Mouse (Mus musculus) limb, embryonic 12.5 days (tissue): ENCODE results near the gene Asap3. TPM values are rescaled to one million over a fixed set of nuclear protein-coding genes. Genes with fewer than 3 reads are reported as not detected.

ENCODE experiments used
- ATAC-seq: fragments of 200-750 bp; cut with Nextera tagmentation; 2 replicates; pipeline ENCODE4 v1.8.0; 2017; ENCODE audit warnings: low read depth, moderate TSS enrichment; ENCODE audit not compliant: insufficient number of reproducible peaks, insufficient read depth, low FRiP score, low TSS enrichment
- H3K27ac ChIP-seq: fragments of 300-500 bp; sonication (generic); 2 replicates; pipeline ENCODE4 v1.5.1; 2016; ENCODE audit warnings: mild to moderate bottlenecking, moderate library complexity
- H3K27me3 ChIP-seq: fragments of 300-500 bp; sonication (generic); 2 replicates; pipeline ENCODE4 v1.6.1; 2016; ENCODE audit warnings: mild to moderate bottlenecking, moderate library complexity
- H3K36me3 ChIP-seq: fragments of 300-500 bp; sonication (generic); 2 replicates; pipeline ENCODE4 v1.6.1; 2016; ENCODE audit warnings: mild to moderate bottlenecking, moderate library complexity
- H3K4me1 ChIP-seq: fragments of 300-500 bp; sonication (generic); replicated peaks from 2 replicates; pipeline ENCODE4 v1.6.1; 2016
- H3K4me2 ChIP-seq: fragments of 300-500 bp; sonication (generic); 2 replicates; pipeline ENCODE4 v1.6.1; 2016; ENCODE audit warnings: mild to moderate bottlenecking, moderate library complexity
- H3K4me3 ChIP-seq: fragments of 300-500 bp; sonication (generic); replicated peaks from 2 replicates; pipeline ENCODE4 v1.5.1; 2016; ENCODE audit warnings: mild to moderate bottlenecking
- H3K9ac ChIP-seq: fragments of 300-500 bp; sonication (generic); replicated peaks from 2 replicates; pipeline ENCODE4 v1.6.1; 2016; ENCODE audit warnings: mild to moderate bottlenecking, moderate library complexity
- H3K9me3 ChIP-seq: fragments of 300-500 bp; sonication (generic); 2 replicates; pipeline ENCODE4 v1.6.1; 2016; ENCODE audit warnings: mild to moderate bottlenecking, moderate library complexity
- WGBS: fragments of 180-500 bp; shearing (Covaris S2); methylation state at CpG from one replicate; pipeline ENCODE4 v1.1.7; 2016; 5-methylcytosine and 5-hydroxymethylcytosine counted together
- polyA plus RNA-seq: library from polyadenylated mRNA; unstranded; fragments of >200 nt; fragmentation: Nextera tagmentation; extraction: Ambion mirVana; gene quantifications from 2 replicates; pipeline ENCODE4 v1.2.1, GENCODE M21; 2016

Gene Asap3
- polyA plus RNA-seq, 1 experiment from 2014 or later: 9.9 TPM

DNA sequence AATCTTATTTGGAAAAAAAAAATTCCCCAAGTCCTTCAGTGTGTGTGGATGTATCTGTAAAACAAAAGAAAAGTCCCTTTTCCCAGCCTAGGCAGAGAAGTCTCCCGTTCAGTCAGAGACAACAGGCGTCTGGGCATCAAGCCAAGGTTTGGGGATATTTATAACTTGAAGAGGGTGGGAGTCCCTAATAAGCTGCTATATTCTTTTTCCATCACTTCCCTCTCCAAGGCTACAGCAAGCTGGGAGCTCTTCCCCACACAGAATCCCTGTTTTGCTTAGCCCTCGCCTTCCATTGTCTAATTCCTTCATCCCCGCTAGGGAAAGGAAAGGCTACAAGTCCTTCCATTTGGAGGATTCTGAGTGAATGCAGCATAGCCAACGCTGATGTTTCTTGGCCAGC, 78.3 kb downstream of the Asap3 start, which contains the start of gene Zfp46:
TSS of gene Zfp46 (plus strand) at position 229 of the 400 bp plus-strand sequence.
- Histone ChIP-seq H3K9ac (peak within 1 kb of the TSS; percentile 78), H3K4me2 (peak within 1 kb of the TSS; percentile 82), H3K9me3 (peaks cover 4% of the 10 kb centered on the region), H3K27me3 (peaks cover 13% of the 10 kb centered on the region), H3K36me3 (peaks cover 24% of the 10 kb centered on the region), H3K4me3 (peak within 1 kb of the TSS; percentile 70), H3K27ac (peak within 1 kb of the TSS; percentile 91), H3K4me1 (peaks cover 37% of the 10 kb centered on the region)
- WGBS: 53% methylated on average over 5 of the region's 5 CpGs
- no peak for ATAC-seq

DNA sequence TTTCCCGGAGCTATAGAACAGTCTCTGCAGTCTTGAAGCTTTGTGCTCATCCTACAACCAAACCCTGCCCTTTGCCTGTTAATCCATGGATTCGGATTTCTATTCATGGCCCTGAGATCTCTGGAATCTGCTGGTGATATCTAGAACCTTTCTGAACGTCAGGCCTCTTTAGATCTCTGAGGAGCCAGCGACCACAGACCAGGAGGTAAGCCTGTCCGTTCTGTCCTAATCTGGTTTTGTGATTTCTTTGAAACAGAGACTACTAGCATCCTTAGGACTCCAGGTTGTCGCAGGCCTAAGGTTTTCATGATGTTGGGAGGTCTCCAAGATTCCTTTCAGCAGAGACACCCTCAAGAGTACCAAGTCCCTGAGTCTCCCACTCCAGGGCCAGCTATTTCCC, 78.7 kb downstream of the Asap3 start:
- peak overlapping the region; percentile 91 for H3K27ac ChIP-seq
- H3K9ac ChIP-seq: peak overlapping the region; percentile 78
- peaks cover 28% of the 10 kb centered on the region for H3K36me3 ChIP-seq
- 44% methylated on average over 6 of the region's 6 CpGs for WGBS
- no peak; the same call in 1 of the 2 replicates for ATAC-seq
- H3K9me3 ChIP-seq: peaks cover 4% of the 10 kb centered on the region
- peaks cover 17% of the 10 kb centered on the region for H3K27me3 ChIP-seq
- peak overlapping the region; percentile 82 for H3K4me2 ChIP-seq
- peak overlapping the region; percentile 70 for H3K4me3 ChIP-seq
- H3K4me1 ChIP-seq: peaks cover 37% of the 10 kb centered on the region

DNA sequence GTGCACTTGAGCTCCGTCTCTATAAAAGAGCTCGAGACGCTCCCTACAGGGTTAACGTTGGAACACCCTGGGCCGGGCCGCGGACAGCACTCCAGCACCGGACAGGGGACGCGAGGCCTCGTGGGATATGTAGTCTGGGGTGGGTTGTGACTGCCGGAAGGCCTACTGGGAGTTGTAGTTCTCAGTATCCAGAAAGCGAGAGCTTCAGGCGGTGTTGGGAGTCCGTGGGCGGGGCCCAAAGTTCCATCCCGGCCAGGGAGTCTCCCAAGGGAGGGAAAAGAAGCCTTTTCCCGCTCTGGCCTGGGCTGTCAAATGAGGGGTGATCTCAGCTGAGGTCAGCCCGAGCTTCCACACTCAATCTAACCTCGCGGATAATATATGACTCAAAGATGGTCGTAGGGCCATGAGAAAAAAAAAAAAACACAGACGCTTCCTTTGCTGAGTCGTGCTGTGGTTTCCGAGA, 79.2 kb downstream of the Asap3 start:
- Histone ChIP-seq H3K36me3 (peaks cover 33% of the 10 kb centered on the region), H3K4me2 (peak overlapping the region; percentile 82), H3K27ac (peak overlapping the region; percentile 91), H3K9me3 (peaks cover 4% of the 10 kb centered on the region), H3K4me1 (peaks cover 37% of the 10 kb centered on the region), H3K4me3 (peak overlapping the region; percentile 70), H3K9ac (peak overlapping the region; percentile 78), H3K27me3 (peaks cover 22% of the 10 kb centered on the region)
- peak; percentile 96 for ATAC-seq
- WGBS: under 1% methylated on average over 25 of the region's 25 CpGs

DNA sequence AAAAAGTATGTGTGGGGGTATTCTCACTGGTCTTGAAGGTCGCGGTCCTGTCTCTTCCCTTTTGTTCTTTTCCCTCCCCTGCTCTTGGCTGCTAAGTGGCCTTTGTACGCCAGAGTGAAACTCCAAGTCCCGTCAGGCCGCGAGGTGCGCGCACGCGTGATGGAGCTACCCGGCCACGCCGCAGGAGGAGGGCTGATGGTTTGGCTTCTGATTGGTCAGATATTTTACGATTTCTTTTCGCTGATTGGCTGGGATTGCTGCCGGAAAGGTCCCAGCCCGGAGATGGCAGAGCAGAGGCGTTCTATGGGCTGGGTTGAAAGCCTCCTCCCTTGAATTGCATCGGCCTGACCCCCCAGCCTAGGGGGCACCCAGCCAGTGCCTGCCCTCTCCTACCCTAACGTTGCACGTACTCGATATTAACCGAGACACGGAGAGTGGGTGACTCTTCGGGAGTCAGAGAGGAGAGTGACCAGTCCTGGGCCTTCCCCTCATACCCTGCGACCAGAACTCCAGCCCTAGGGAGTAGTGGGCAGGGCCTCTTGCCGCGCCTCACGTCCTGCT, 79.7 kb downstream of the Asap3 start:
- Histone ChIP-seq H3K36me3 (peaks cover 38% of the 10 kb centered on the region), H3K9ac (peak overlapping the region; percentile 78), H3K4me1 (peaks cover 37% of the 10 kb centered on the region), H3K27ac (peak overlapping the region; percentile 91), H3K4me2 (peak overlapping the region; percentile 82), H3K27me3 (peaks cover 27% of the 10 kb centered on the region), H3K9me3 (peaks cover 4% of the 10 kb centered on the region), H3K4me3 (peak overlapping the region; percentile 70)
- ATAC-seq: peak; percentile 89
- WGBS: 0% methylated on average over 29 of the region's 29 CpGs

DNA sequence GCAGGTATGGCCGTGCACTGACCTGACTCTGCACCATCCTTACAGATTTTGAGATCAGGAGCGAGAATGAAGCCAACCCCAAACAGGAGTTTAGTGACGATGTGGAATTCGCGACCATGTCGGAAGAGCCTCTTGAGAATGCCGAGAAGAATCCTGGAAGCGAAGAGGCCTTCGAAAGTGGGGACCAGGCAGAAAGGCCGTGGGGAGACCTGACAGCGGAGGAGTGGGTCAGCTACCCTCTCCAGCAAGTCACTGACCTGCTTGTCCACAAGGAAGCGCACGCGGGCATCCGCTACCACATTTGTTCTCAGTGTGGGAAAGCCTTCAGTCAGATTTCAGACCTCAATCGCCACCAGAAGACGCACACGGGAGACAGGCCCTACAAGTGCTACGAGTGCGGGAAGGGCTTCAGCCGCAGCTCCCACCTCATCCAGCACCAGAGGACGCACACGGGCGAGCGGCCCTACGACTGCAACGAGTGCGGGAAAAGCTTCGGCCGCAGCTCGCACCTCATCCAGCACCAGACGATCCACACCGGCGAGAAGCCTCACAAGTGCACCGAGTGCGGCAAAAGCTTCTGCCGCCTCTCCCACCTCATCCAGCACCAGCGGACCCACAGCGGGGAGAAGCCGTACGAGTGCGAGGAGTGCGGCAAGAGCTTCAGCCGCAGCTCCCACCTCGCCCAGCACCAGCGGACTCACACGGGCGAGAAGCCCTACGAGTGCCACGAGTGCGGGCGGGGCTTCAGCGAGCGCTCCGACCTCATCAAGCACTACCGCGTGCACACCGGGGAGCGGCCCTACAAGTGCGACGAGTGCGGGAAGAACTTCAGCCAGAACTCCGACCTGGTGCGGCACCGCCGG, 84.0 kb downstream of the Asap3 start:
- H3K27ac ChIP-seq: no peak overlapping the region
- 44% methylated on average over 66 of the region's 66 CpGs for WGBS
- H3K4me3 ChIP-seq: 0 out of 2 replicates have a peak overlapping the region, but pooled peaks have one; percentile 3
- no peak for ATAC-seq
- peaks cover 4% of the 10 kb centered on the region for H3K9me3 ChIP-seq
- no peak overlapping the region for H3K4me2 ChIP-seq
- H3K9ac ChIP-seq: no peak overlapping the region
- peaks cover 11% of the 10 kb centered on the region for H3K4me1 ChIP-seq
- H3K27me3 ChIP-seq: peaks cover 24% of the 10 kb centered on the region
- H3K36me3 ChIP-seq: peaks cover 80% of the 10 kb centered on the region

DNA sequence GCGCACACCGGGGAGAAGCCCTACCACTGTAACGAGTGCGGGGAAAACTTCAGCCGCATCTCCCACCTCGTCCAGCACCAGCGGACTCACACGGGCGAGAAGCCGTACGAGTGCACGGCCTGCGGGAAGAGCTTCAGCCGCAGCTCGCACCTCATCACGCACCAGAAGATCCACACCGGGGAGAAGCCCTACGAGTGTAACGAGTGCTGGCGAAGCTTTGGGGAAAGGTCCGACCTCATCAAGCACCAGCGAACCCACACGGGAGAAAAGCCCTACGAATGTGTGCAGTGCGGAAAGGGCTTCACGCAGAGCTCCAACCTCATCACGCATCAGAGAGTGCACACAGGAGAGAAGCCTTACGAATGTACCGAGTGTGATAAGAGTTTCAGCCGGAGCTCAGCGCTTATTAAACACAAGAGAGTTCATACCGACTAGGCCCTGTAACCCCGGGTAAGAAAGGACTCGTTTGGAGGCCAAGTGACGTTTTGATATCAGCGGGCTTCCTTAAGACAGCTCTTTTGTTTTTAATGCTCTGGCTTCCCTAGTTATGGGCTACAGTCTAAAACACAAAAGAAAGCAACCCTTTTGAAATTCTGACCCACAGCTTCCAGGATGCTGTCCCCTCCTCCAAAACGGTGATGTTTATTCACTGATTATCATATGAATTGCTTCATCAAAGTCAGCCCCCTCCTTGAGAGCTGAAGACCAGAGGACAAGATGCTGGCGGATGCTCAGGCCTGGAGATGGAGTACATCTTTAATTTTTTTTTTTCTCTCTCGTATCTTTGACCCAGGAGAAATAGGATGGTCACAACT, 84.8 kb downstream of the Asap3 start:
- Histone ChIP-seq H3K9me3 (peaks cover 4% of the 10 kb centered on the region), H3K4me3 (no peak overlapping the region), H3K4me1 (peaks cover 11% of the 10 kb centered on the region), H3K4me2 (no peak overlapping the region), H3K36me3 (peaks cover 84% of the 10 kb centered on the region), H3K27ac (no peak overlapping the region), H3K27me3 (peaks cover 24% of the 10 kb centered on the region), H3K9ac (no peak overlapping the region)
- 66% methylated on average over 39 of the region's 39 CpGs for WGBS
- no peak for ATAC-seq

DNA sequence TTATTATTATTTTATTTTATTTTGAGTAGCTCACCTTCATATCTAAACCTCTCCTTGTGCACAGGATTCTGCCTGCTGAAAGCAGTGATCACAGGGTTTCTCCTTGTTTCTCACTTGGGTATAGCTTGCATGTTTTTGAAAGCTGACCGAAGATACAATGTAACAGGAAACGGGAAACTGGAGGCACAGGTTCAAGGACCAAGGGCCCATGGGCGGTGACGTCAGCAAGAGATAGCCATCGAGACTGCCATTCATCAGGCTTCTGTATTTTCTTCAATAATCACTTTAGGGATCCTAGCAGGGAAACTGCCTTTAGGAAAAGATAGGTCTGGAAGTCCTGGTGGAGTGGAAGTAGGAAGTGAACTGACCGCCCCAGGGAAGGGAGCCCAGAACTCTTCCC, 85.5 kb downstream of the Asap3 start:
- no peak overlapping the region for H3K9ac ChIP-seq
- H3K4me3 ChIP-seq: no peak overlapping the region
- no peak overlapping the region for H3K27ac ChIP-seq
- H3K4me1 ChIP-seq: peaks cover 6% of the 10 kb centered on the region
- 94% methylated on average over 6 of the region's 6 CpGs for WGBS
- no peak overlapping the region for H3K4me2 ChIP-seq
- H3K36me3 ChIP-seq: peaks cover 84% of the 10 kb centered on the region
- peaks cover 24% of the 10 kb centered on the region for H3K27me3 ChIP-seq
- H3K9me3 ChIP-seq: peaks cover 4% of the 10 kb centered on the region
- ATAC-seq: no peak

Other genes starting within 250 kb of the Asap3 start
- 32.1 and 33.3 TPM in 2 replicates for gene Gale, start 242.6 kb upstream of the Asap3 start, polyA plus RNA-seq
- gene Lypla2, start 233.7 kb upstream of the Asap3 start, polyA plus RNA-seq: 126 and 127 TPM in 2 replicates
- gene Pithd1, start 219.1 kb upstream of the Asap3 start, polyA plus RNA-seq: 64.9 and 69.6 TPM in 2 replicates
- 40.6 and 45.3 TPM in 2 replicates for gene Eloa, start 184.6 kb upstream of the Asap3 start, polyA plus RNA-seq
- gene Rpl11, start 152.9 kb upstream of the Asap3 start, polyA plus RNA-seq: 442 and 453 TPM in 2 replicates
- gene Id3, start 62.9 kb upstream of the Asap3 start, polyA plus RNA-seq: 652 and 658 TPM in 2 replicates
- gene E2f2, start 34.0 kb upstream of the Asap3 start, polyA plus RNA-seq: 10.6 and 10.8 TPM in 2 replicates
- gene Tcea3, start 41.4 kb downstream of the Asap3 start, polyA plus RNA-seq: 5.0 and 5.2 TPM in 2 replicates
- 25.4 and 25.6 TPM in 2 replicates for gene Zfp46, start 78.3 kb downstream of the Asap3 start, polyA plus RNA-seq
- 252 and 268 TPM in 2 replicates for gene Hnrnpr, start 104.6 kb downstream of the Asap3 start, polyA plus RNA-seq
- gene Htr1d, start 217.2 kb downstream of the Asap3 start, polyA plus RNA-seq: 0.11 and 0.17 TPM in 2 replicates